Mouse (Mus musculus): ENCODE results near the gene Smarcc1.

Smarcc1 gene

GRCm38 (mm10) chr9:110284075-110284697 lies 166.7 kb downstream of the Smarcc1 start:
- no peak for DNase-seq (ENCODE audit: low spot score in 2 of 2)

- DNase-seq (ENCODE audit: low spot score in 2 of 2): no peak
Measured at GRCm38 (mm10) chr9:110287321-110287924, 169.9 kb downstream of the Smarcc1 start.

Data from frontal cortex, postnatal 25 days (tissue).